Mouse (Mus musculus) neural tube, embryonic 12.5 days (tissue): ENCODE results near the gene Dlk2. TPM values are rescaled to one million over a fixed set of nuclear protein-coding genes. Genes with fewer than 3 reads are reported as not detected.

Experiments
- ATAC-seq: fragments of 200-750 bp; cut with Nextera tagmentation; 2 replicates; pipeline ENCODE4 v1.8.0; 2017; ENCODE audit warnings: low read depth, mild to moderate bottlenecking, moderate TSS enrichment, moderate library complexity; ENCODE audit not compliant: low FRiP score
- H3K27ac ChIP-seq: fragments of 300-500 bp; sonication (generic); 2 replicates; pipeline ENCODE4 v1.5.1; 2016
- H3K27me3 ChIP-seq: fragments of 300-500 bp; sonication (generic); replicated peaks from 2 replicates; pipeline ENCODE4 v1.6.1; 2016; ENCODE audit warnings: mild to moderate bottlenecking
- H3K36me3 ChIP-seq: fragments of 300-500 bp; sonication (generic); 2 replicates; pipeline ENCODE4 v1.6.1; 2016; ENCODE audit warnings: mild to moderate bottlenecking
- H3K4me1 ChIP-seq: fragments of 300-500 bp; sonication (generic); 2 replicates; pipeline ENCODE4 v1.6.1; 2016
- H3K4me2 ChIP-seq: fragments of 300-500 bp; sonication (generic); replicated peaks from 2 replicates; pipeline ENCODE4 v1.6.1; 2016; ENCODE audit warnings: mild to moderate bottlenecking
- H3K4me3 ChIP-seq: fragments of 300-500 bp; sonication (generic); 2 replicates; pipeline ENCODE4 v1.5.1; 2016
- H3K9ac ChIP-seq: fragments of 300-500 bp; sonication (generic); 2 replicates; pipeline ENCODE4 v1.6.1; 2016; ENCODE audit warnings: mild to moderate bottlenecking
- H3K9me3 ChIP-seq: fragments of 300-500 bp; sonication (generic); 2 replicates; pipeline ENCODE4 v1.6.1; 2016; ENCODE audit warnings: mild to moderate bottlenecking
- WGBS: fragments of 180-500 bp; shearing (Covaris S2); methylation state at CpG from one replicate; pipeline ENCODE4 v1.1.7; 2016; 5-methylcytosine and 5-hydroxymethylcytosine counted together
- polyA plus RNA-seq: library from polyadenylated mRNA; unstranded; fragments of >200 nt; fragmentation: Nextera tagmentation; extraction: Ambion mirVana; gene quantifications from 2 replicates; pipeline ENCODE4 v1.2.1, GENCODE M21; 2016

Dlk2 gene
- polyA plus RNA-seq, 1 experiment from 2014 or later, result 3.9 TPM

- no peak for ATAC-seq
- Histone ChIP-seq H3K4me2 (no peak overlapping the region), H3K4me3 (no peak overlapping the region), H3K9ac (no peak overlapping the region), H3K9me3 (no peaks in the 10 kb centered on the region), H3K27ac (no peak overlapping the region), H3K27me3 (no peaks in the 10 kb centered on the region), H3K36me3 (no peaks in the 10 kb centered on the region), H3K4me1 (no peaks in the 10 kb centered on the region)
- 24% methylated on average over 5 of the region's 5 CpGs for WGBS
Observed at GRCm38 (mm10) chr17:46336475-46336874, 39.3 kb downstream of the Dlk2 start.

- WGBS, result 86% methylated on average over 7 of the region's 7 CpGs
- H3K4me3 ChIP-seq, result no peak overlapping the region
Observed at GRCm38 (mm10) chr17:46341208-46341607, 44.0 kb downstream of the Dlk2 start.

GRCm38 (mm10) chr17:46351026-46351700 is 53.9 kb downstream of the Dlk2 start:
- Histone ChIP-seq H3K9me3 (0 out of 2 replicates have a peak, but pooled peaks cover 13% of the 10 kb centered on the region), H3K9ac (no peak overlapping the region), H3K27me3 (no peaks in the 10 kb centered on the region), H3K4me2 (no peak overlapping the region), H3K36me3 (no peaks in the 10 kb centered on the region), H3K4me3 (no peak overlapping the region), H3K27ac (no peak overlapping the region), H3K4me1 (no peaks in the 10 kb centered on the region)
- no peak for ATAC-seq
- WGBS, result 84% methylated on average over 8 of the region's 8 CpGs

More at GRCm38 (mm10) chr17:46341208-46341607, 44.0 kb downstream of the Dlk2 start:
- no peak for ATAC-seq
- H3K36me3 ChIP-seq, result no peaks in the 10 kb centered on the region
- H3K4me2 ChIP-seq, result no peak overlapping the region
- no peaks in the 10 kb centered on the region for H3K4me1 ChIP-seq
- no peaks in the 10 kb centered on the region for H3K9me3 ChIP-seq
- H3K9ac ChIP-seq, result no peak overlapping the region
- H3K27me3 ChIP-seq, result no peaks in the 10 kb centered on the region
- H3K27ac ChIP-seq, result no peak overlapping the region

Other genes with a start within 250 kb of the Dlk2 start
- gene Mrps18a, start 186.4 kb upstream of the Dlk2 start, polyA plus RNA-seq, result 125 and 132 TPM in 2 replicates
- 12.4 and 12.6 TPM in 2 replicates for gene Rsph9, start 153.2 kb upstream of the Dlk2 start, polyA plus RNA-seq
- 31.5 and 33.6 TPM in 2 replicates for gene Mad2l1bp, start 143.9 kb upstream of the Dlk2 start, polyA plus RNA-seq
- 46.9 and 47.6 TPM in 2 replicates for gene Gtpbp2, start 136.4 kb upstream of the Dlk2 start, polyA plus RNA-seq
- gene Polh, start 94.8 kb upstream of the Dlk2 start, polyA plus RNA-seq, result 8.7 and 9.7 TPM in 2 replicates
- 51.6 and 52.8 TPM in 2 replicates for gene Xpo5, start 94.6 kb upstream of the Dlk2 start, polyA plus RNA-seq
- gene Polr1c, start 49.4 kb upstream of the Dlk2 start, polyA plus RNA-seq, result 85.3 and 87.0 TPM in 2 replicates
- 73.9 and 76.7 TPM in 2 replicates for gene Yipf3, start 49.3 kb upstream of the Dlk2 start, polyA plus RNA-seq
- 3.4 and 3.6 TPM in 2 replicates for gene Lrrc73, start 43.9 kb upstream of the Dlk2 start, polyA plus RNA-seq
- 48.0 and 50.2 TPM in 2 replicates for gene Tjap1, start 14.4 kb upstream of the Dlk2 start, polyA plus RNA-seq
- gene Abcc10, start 30.9 kb downstream of the Dlk2 start, polyA plus RNA-seq, result 9.1 and 10.0 TPM in 2 replicates
- 17.1 and 18.4 TPM in 2 replicates for gene Zfp318, start 86.3 kb downstream of the Dlk2 start, polyA plus RNA-seq
- 0.74 and 0.75 TPM in 2 replicates for gene Crip3, start 131.5 kb downstream of the Dlk2 start, polyA plus RNA-seq
- gene Slc22a7, start 141.0 kb downstream of the Dlk2 start, polyA plus RNA-seq, result not detected in 2 replicates
- gene Ttbk1, start 190.3 kb downstream of the Dlk2 start, polyA plus RNA-seq, result 6.2 and 7.1 TPM in 2 replicates
- 40.5 and 42.3 TPM in 2 replicates for gene Dnph1, start 199.3 kb downstream of the Dlk2 start, polyA plus RNA-seq
- gene Cul9, start 249.0 kb downstream of the Dlk2 start, polyA plus RNA-seq, result 13.4 and 15.3 TPM in 2 replicates